Mouse (Mus musculus) colon, adult 2 months (tissue): ENCODE results near the gene Cylc1. TPM values are rescaled to one million over a fixed set of nuclear protein-coding genes. Genes with fewer than 3 reads are reported as not detected.

Experiments used
- polyA plus RNA-seq: library from polyadenylated mRNA; depleted of rRNA; stranded (reverse); fragments of >200 nt; gene quantifications from 2 replicates; pipeline ENCODE4 v1.2.3, GENCODE M21; 2012; rRNA removed

The Cylc1 gene
- polyA plus RNA-seq, result not detected in 2 replicates

GRCm38 (mm10) chrX:111110118-111110517, at the start of gene Cylc1:
Gene Cylc1 (plus strand): TSS chrX:111110418.

GRCm38 (mm10) chrX:111168040-111168439, 57.8 kb downstream of the Cylc1 start, which contains the start of gene Gm10112:
Gene Gm10112 (plus strand): TSS chrX:111168340.

Other genes starting within 250 kb of the Cylc1 start
- gene Gm10112, start 57.9 kb downstream of the Cylc1 start, polyA plus RNA-seq, result not detected in 2 replicates